Mouse (Mus musculus) stomach, embryonic 14.5 days (tissue): ENCODE data around the gene Erc1. TPM values are rescaled to one million over a fixed set of nuclear protein-coding genes. Genes with fewer than 3 reads are reported as not detected.
A peak's percentile ranks its signal among the peaks of the same experiment; 100 is the strongest.

Experiments used
- ATAC-seq: fragments of 200-750 bp; cut with Nextera tagmentation; 2 replicates; pipeline ENCODE4 v1.8.0; 2017; ENCODE audit warnings: low read depth, moderate TSS enrichment; ENCODE audit not compliant: insufficient number of reproducible peaks, insufficient read depth, low FRiP score
- H3K27ac ChIP-seq: fragments of 300-500 bp; sonication (generic); 2 replicates; pipeline ENCODE4 v1.5.1; 2014; ENCODE audit warnings: mild to moderate bottlenecking, low read length, moderate library complexity, mixed read lengths
- H3K27me3 ChIP-seq: fragments of 300-500 bp; sonication (generic); 2 replicates; pipeline ENCODE4 v1.6.1; 2014; ENCODE audit warnings: low read length, control low read depth, mixed read lengths; ENCODE audit not compliant: control insufficient read depth, insufficient read depth
- H3K36me3 ChIP-seq: fragments of 300-500 bp; sonication (generic); 2 replicates; pipeline ENCODE4 v1.6.1; 2014; ENCODE audit warnings: mild to moderate bottlenecking, control low read depth, low read length, moderate library complexity, mixed read lengths; ENCODE audit not compliant: control insufficient read depth, insufficient read depth
- H3K4me1 ChIP-seq: fragments of 300-500 bp; sonication (generic); 2 replicates; pipeline ENCODE4 v1.6.1; 2014; ENCODE audit warnings: low read length, control low read depth, mixed read lengths; ENCODE audit not compliant: control insufficient read depth, insufficient read depth
- H3K4me2 ChIP-seq: fragments of 300-500 bp; sonication (generic); replicated peaks from 2 replicates; pipeline ENCODE4 v1.6.1; 2014; ENCODE audit warnings: low read depth, low read length, control low read depth
- H3K4me3 ChIP-seq: fragments of 300-500 bp; sonication (generic); 2 replicates; pipeline ENCODE4 v1.5.1; 2014; ENCODE audit warnings: low read depth, low read length, control low read depth
- H3K9ac ChIP-seq: fragments of 300-500 bp; sonication (generic); replicated peaks from 2 replicates; pipeline ENCODE4 v1.6.1; 2014; ENCODE audit warnings: low read depth, mild to moderate bottlenecking, control low read depth, low read length, moderate library complexity, mixed read lengths
- H3K9me3 ChIP-seq: fragments of 300-500 bp; sonication (generic); 2 replicates; pipeline ENCODE4 v1.6.1; 2016; ENCODE audit warnings: low read depth, low read length, control low read depth; ENCODE audit not compliant: control insufficient read depth
- WGBS: fragments of 180-500 bp; shearing (Covaris S2); extraction: QIAGEN DNeasy Blood & Tissue Kit; methylation state at CpG from one replicate; pipeline ENCODE4 v1.1.7; 2014; 5-methylcytosine and 5-hydroxymethylcytosine counted together
- polyA plus RNA-seq: library from polyadenylated mRNA; unstranded; fragments of >200 nt; fragmentation: Nextera tagmentation; extraction: Ambion mirVana; gene quantifications from 2 replicates; pipeline ENCODE4 v1.2.1, GENCODE M21; 2014

The Erc1 gene
- 27.5 and 28.6 TPM in 2 replicates for polyA plus RNA-seq

DNA sequence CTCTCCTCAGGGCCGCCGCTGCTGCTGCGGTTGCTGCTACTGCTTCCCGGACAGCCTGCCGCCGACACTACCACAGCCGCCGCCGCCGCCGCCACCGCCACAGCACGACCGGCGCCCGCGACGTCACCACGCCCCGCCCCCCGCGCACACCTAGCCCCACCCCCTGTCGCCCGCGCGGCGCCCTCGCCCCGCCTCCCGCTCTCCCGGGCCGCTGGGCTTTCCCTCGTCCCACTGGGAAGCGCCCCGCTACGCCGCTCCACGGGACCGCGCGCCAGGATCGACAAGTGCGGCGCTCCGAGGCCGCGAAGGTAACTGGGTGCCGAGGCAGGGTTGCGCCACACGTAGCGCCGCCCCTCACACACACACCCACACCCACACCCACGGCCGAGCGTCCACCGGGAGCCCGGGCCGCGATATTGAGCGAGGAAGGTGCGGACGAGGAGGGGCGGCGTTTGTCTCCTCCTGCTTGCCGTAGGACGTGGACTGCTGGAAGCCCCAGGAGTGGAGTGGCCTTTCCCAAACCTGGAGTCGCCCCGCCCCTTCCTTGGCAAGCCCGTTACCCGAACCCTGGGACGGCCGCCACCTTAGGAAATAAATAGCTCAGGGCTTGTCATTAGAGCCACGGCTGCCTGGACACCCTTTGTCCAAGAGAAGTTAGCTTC, at the start of gene Erc1:
Gene Erc1 (minus strand): TSS at position 134 of the 662 bp plus-strand sequence.
- Histone ChIP-seq H3K4me1 (peaks cover 6% of the 10 kb centered on the region; the same call in 1 of the 2 replicates), H3K4me2 (peak within 1 kb of the TSS; percentile 67), H3K9ac (peak within 1 kb of the TSS; percentile 84), H3K36me3 (no peaks in the 10 kb centered on the region), H3K27me3 (no peaks in the 10 kb centered on the region), H3K27ac (peak within 1 kb of the TSS; percentile 77), H3K9me3 (no peaks in the 10 kb centered on the region), H3K4me3 (peak within 1 kb of the TSS; percentile 88)
- peak; percentile 96 for ATAC-seq
- WGBS, result 0% methylated on average over 61 of the region's 73 CpGs

DNA sequence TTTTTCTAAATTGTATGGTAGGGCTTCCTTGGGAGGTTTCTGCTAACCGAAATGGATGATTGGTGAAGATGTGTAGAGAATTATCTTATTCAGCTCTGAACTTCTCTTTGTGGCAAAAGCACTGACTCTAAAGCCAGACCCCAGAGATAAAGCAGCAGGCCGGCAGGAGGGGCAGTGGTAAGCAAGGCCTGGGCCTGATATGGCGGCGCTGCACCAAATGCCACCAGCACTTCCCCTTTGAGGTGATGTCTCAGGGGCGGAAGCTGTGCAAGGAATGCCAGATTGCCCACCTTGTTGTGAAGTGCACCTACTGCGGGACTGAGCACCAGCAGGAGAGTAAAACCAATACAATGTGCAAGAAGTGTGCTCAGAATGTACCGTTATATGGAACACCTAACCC, 44.7 kb upstream of the Erc1 start:
- no peak for ATAC-seq

DNA sequence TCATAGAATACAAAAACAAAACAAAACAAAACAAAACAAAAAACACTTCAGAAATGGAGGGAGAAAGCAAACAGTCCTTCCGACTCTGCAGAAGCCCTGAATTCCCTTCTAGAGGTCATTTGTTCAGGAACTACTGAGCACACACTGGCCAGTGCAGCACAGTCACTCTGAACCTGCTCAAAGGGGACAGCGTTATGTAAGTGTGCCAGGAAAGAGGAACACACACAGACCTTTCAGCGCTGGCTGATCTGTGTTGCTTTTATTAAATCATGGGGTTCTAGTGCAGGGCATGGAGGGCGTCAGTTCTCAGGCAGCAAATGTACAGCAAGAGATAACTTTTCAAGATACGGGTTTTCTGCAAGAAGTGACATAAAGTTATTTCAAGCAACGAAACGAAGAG, 35.2 kb upstream of the Erc1 start:
- WGBS, result 71% methylated on average over 7 of the region's 7 CpGs
- Histone ChIP-seq H3K27ac (no peak overlapping the region), H3K4me3 (no peak overlapping the region), H3K9ac (no peak overlapping the region), H3K4me2 (no peak overlapping the region), H3K36me3 (no peaks in the 10 kb centered on the region), H3K27me3 (no peaks in the 10 kb centered on the region), H3K4me1 (no peaks in the 10 kb centered on the region), H3K9me3 (no peaks in the 10 kb centered on the region)
- no peak for ATAC-seq

More for the DNA sequence above, 44.7 kb upstream of the Erc1 start:
- Histone ChIP-seq H3K9ac (no peak overlapping the region), H3K4me2 (no peak overlapping the region), H3K27me3 (no peaks in the 10 kb centered on the region), H3K4me3 (no peak overlapping the region), H3K9me3 (no peaks in the 10 kb centered on the region), H3K36me3 (no peaks in the 10 kb centered on the region), H3K27ac (no peak overlapping the region), H3K4me1 (no peaks in the 10 kb centered on the region)
- WGBS, result 84% methylated on average over 7 of the region's 7 CpGs

GRCm38 (mm10) chr6:119864341-119865034, 16.5 kb upstream of the Erc1 start:
- H3K9me3 ChIP-seq, result no peaks in the 10 kb centered on the region
- H3K9ac ChIP-seq, result no peak overlapping the region
- H3K27me3 ChIP-seq, result no peaks in the 10 kb centered on the region
- ATAC-seq, result no peak
- H3K4me2 ChIP-seq, result no peak overlapping the region
- no peak overlapping the region for H3K4me3 ChIP-seq
- H3K27ac ChIP-seq, result no peak overlapping the region
- H3K4me1 ChIP-seq, result no peaks in the 10 kb centered on the region
- WGBS, result 91% methylated on average over 11 of the region's 11 CpGs
- H3K36me3 ChIP-seq, result no peaks in the 10 kb centered on the region

DNA sequence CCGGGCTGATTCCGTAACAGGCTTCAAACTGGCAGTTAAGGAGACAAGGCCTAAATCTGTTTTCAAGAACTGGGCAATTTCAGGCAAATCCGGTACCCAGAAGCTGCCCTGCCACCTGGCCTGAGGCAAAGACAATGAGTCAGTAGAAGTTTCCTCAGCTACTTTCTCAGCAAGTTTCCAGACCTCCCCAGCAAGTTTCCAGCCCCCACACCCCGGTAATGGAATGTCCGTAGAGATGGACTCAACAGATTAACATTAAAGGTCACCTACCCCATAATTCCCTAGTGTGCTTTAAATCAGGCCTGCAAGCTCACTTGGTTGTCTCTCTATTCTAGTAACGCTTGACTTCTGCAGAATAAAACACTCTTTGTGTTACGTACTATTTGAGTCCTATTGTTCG, 13.6 kb upstream of the Erc1 start:
- ATAC-seq, result no peak
- H3K27me3 ChIP-seq, result no peaks in the 10 kb centered on the region
- WGBS, result 72% methylated on average over 8 of the region's 8 CpGs

DNA sequence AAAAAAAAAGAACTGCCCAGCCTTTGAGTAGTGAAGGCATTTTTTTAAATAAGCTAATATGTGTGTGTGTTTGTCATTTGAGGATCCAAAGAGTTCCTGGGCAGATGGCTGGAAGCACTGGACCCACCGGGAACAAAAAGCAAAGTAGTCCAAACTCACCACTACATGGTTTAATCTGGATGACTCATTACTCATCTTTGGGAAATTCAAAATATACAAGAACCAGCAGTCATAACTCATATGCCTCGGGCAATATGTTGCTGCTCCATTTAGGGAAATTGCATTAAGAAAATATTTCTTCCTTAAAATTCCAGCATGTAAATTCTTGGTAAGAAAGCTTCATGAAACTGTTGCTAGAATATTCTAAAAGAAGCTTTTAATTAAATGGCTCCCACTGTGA, 12.3 kb upstream of the Erc1 start:
- H3K9me3 ChIP-seq, result no peaks in the 10 kb centered on the region
- no peak overlapping the region for H3K27ac ChIP-seq
- no peaks in the 10 kb centered on the region for H3K4me1 ChIP-seq
- H3K36me3 ChIP-seq, result no peaks in the 10 kb centered on the region
- H3K27me3 ChIP-seq, result no peaks in the 10 kb centered on the region
- no peak overlapping the region for H3K4me2 ChIP-seq
- no peak overlapping the region for H3K9ac ChIP-seq
- ATAC-seq, result no peak
- H3K4me3 ChIP-seq, result no peak overlapping the region
- 79% methylated on average over 2 of the region's 2 CpGs for WGBS

More for the DNA sequence above, 13.6 kb upstream of the Erc1 start:
- Histone ChIP-seq H3K9ac (no peak overlapping the region), H3K36me3 (no peaks in the 10 kb centered on the region), H3K4me3 (no peak overlapping the region), H3K27ac (no peak overlapping the region), H3K4me1 (no peaks in the 10 kb centered on the region), H3K4me2 (no peak overlapping the region), H3K9me3 (no peaks in the 10 kb centered on the region)

DNA sequence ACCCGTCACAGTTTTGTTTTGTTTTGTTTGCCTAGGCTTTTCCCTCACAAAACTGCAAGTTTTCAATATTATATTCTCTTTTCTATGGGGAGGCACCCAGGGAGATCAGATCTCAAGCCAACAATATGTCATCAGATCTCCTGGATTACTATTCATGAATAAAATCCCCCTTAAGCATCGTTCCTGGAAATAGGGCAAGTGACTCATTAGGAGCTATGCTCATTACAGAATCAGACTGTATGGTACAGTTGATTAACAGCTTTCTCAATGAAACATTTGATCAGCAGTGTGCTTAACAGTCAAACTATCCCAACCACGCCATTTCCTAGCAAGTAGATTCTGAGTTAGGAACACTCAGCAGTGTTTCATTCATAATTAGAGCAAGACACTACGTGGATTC, 7.5 kb upstream of the Erc1 start:
- Histone ChIP-seq H3K9ac (no peak overlapping the region), H3K4me1 (no peaks in the 10 kb centered on the region), H3K9me3 (no peaks in the 10 kb centered on the region), H3K4me2 (no peak overlapping the region), H3K27me3 (no peaks in the 10 kb centered on the region), H3K36me3 (no peaks in the 10 kb centered on the region), H3K4me3 (no peak overlapping the region), H3K27ac (no peak overlapping the region)
- no peak for ATAC-seq
- WGBS, result 91% methylated on average over 4 of the region's 4 CpGs

DNA sequence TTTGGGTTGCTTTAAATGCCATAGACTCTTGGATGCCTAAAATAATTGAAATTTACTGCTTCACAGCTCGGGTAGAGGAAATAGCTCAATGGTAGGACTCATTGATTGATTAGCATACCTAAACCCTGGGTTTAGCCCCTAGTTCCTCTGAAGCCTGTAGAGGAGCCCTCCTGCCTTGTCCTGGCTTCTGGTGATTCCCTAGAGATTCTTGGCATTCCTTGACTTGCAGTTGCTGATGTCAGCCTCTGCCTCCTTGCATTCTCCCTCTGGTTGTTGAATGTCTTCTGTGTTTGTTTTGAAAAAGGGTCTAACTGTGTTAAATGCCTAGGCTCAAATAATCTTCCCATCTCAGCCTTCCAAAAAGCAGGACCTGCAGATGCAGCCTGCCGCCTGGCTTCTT, 6.2 kb upstream of the Erc1 start:
- H3K9me3 ChIP-seq, result no peaks in the 10 kb centered on the region
- H3K4me3 ChIP-seq, result no peak overlapping the region
- H3K36me3 ChIP-seq, result no peaks in the 10 kb centered on the region
- no peak for ATAC-seq
- H3K27me3 ChIP-seq, result no peaks in the 10 kb centered on the region
- no peak overlapping the region for H3K4me2 ChIP-seq
- H3K4me1 ChIP-seq, result no peaks in the 10 kb centered on the region
- no peak overlapping the region for H3K27ac ChIP-seq
- whole genome bisulfite sequencing, result 16% methylated on average over 2 of the region's 2 CpGs
- H3K9ac ChIP-seq, result no peak overlapping the region
